ENCODE assay signal across 8 mouse cellular contexts in genomic region chr5:99906181-99906956, GRCm38 (mm10). TPM values are rescaled to one million over a fixed set of nuclear protein-coding genes. Genes with fewer than 3 reads are reported as not detected.
A peak's percentile ranks its signal among the peaks of the same experiment; 100 is the strongest.
DNase-seq lines count a peak whose midpoint lies in the region; ATAC-seq lines count a peak whose summit lies in the region.

Gene Vamp9 (plus strand): TSS chr5:99906254.

- peak within 1 kb of the TSS; percentile 70 for H3K4me3 ChIP-seq in embryonic facial prominence, embryonic 10.5 days
- peak within 1 kb of the TSS; percentile 59 for H3K4me3 ChIP-seq in intestine, embryonic 15.5 days (replicated peaks)

- H3K4me2 ChIP-seq in intestine, embryonic 15.5 days (replicated peaks) = peak within 1 kb of the TSS; percentile 68

- intact Hi-C loops in left cerebral cortex, postnatal 10 days (cut with DNase I) = no loop called here

- no peaks in the 10 kb centered on the region for H3K9me3 ChIP-seq in embryonic facial prominence, embryonic 10.5 days
- H3K9me3 ChIP-seq in intestine, embryonic 15.5 days = no peaks in the 10 kb centered on the region

- peak; percentile 100 for ATAC-seq in intestine, embryonic 15.5 days
- peak; percentile 97 for ATAC-seq in megakaryocyte progenitor cell, adult 5-6 weeks (replicated peaks; ENCODE audit: poor library complexity)

- peak; percentile 96 to 97 for DNase-seq in adrenal gland, postnatal 36 days
- peak; percentile 98 for DNase-seq in embryonic facial prominence, embryonic 10.5 days (ENCODE audit: low spot score)
- peak; percentile 47 for DNase-seq in gonadal fat pad, adult 2 months (ENCODE audit: low read depth)
- peak; percentile 92 to 97 for DNase-seq in left cerebral cortex, postnatal 10 days (ENCODE audit: extremely low spot score in 1 of 2, low spot score in 2 of 2)
- peak; percentile 96 to 97 for DNase-seq in right cerebral cortex, postnatal 10 days (ENCODE audit: low spot score in 2 of 2)
- DNase-seq in urinary bladder, postnatal 10 days (ENCODE audit: low spot score) = peak; percentile 92

- peak within 1 kb of the TSS; percentile 70 for H3K9ac ChIP-seq in intestine, embryonic 15.5 days

- H3K27me3 ChIP-seq in embryonic facial prominence, embryonic 10.5 days (replicated peaks; ENCODE audit: low read depth, poor library complexity, severe bottlenecking) = no peaks in the 10 kb centered on the region
- H3K27me3 ChIP-seq in intestine, embryonic 15.5 days (replicated peaks) = no peaks in the 10 kb centered on the region

- WGBS in embryonic facial prominence, embryonic 10.5 days = 5% methylated on average over 49 of the region's 49 CpGs
- 5% methylated on average over 49 of the region's 49 CpGs for WGBS in intestine, embryonic 15.5 days

- H3K27ac ChIP-seq in embryonic facial prominence, embryonic 10.5 days (replicated peaks) = peak within 1 kb of the TSS; percentile 95
- peak within 1 kb of the TSS; percentile 97 for H3K27ac ChIP-seq in intestine, embryonic 15.5 days

- H3K36me3 ChIP-seq in embryonic facial prominence, embryonic 10.5 days (replicated peaks) = no peaks in the 10 kb centered on the region
- H3K36me3 ChIP-seq in intestine, embryonic 15.5 days = no peaks in the 10 kb centered on the region

- peaks cover 3% of the 10 kb centered on the region; the same call in 1 of the 2 replicates for H3K4me1 ChIP-seq in embryonic facial prominence, embryonic 10.5 days
- H3K4me1 ChIP-seq in intestine, embryonic 15.5 days (replicated peaks) = no peaks in the 10 kb centered on the region

RNA-seq across cellular contexts. Expression of gene Vamp9, which starts in this region (rescaled TPM):
- under 1 TPM in 1 of 2 experiments, not detected in 1; 0.99 TPM for total RNA-seq in adrenal gland, postnatal 36 days (2021)
- not detected in 2 replicates for polyA plus RNA-seq in embryonic facial prominence, embryonic 10.5 days (2016; fragmentation: Nextera tagmentation; extraction: Ambion mirVana)
- polyA plus RNA-seq in gonadal fat pad, adult 2 months (2012; rRNA removed) = 0.51 and 0.53 TPM in 2 replicates
- polyA plus RNA-seq in intestine, embryonic 15.5 days (2015; fragmentation: Nextera tagmentation; extraction: Ambion mirVana) = 0.24 and 0.38 TPM in 2 replicates
- total RNA-seq in left cerebral cortex, postnatal 10 days (2021) = under 1 TPM in 1 of 2 experiments, not detected in 1; 0.51 TPM
- not detected in 2 replicates for total RNA-seq in megakaryocyte progenitor cell, adult 5-6 weeks (2015)
- total RNA-seq in megakaryocyte progenitor cell, adult 5-6 weeks (2017) = not detected in 2 replicates

Comparison
In these comparisons a context has a peak if more than half of its experiments do, and no peak if none do; other contexts are left out.
1. Peak in every context shown above with its lines: DNase-seq, ATAC-seq, H3K4me3 ChIP-seq and H3K27ac ChIP-seq.
2. Peak in DNase-seq in adrenal gland, postnatal 36 days; RNA of the gene not detected or under 1 TPM.
3. Peak in DNase-seq, H3K4me3 ChIP-seq and H3K27ac ChIP-seq in embryonic facial prominence, embryonic 10.5 days; RNA of the gene not detected or under 1 TPM.
4. Peak in DNase-seq in gonadal fat pad, adult 2 months; RNA of the gene not detected or under 1 TPM.
5. Peak in ATAC-seq, H3K4me3 ChIP-seq, H3K27ac ChIP-seq, H3K9ac ChIP-seq and H3K4me2 ChIP-seq in intestine, embryonic 15.5 days; RNA of the gene not detected or under 1 TPM.
6. Peak in DNase-seq in left cerebral cortex, postnatal 10 days; RNA of the gene not detected or under 1 TPM.
7. Peak in ATAC-seq in megakaryocyte progenitor cell, adult 5-6 weeks; RNA of the gene not detected or under 1 TPM.
8. DNase-seq: peak in every context shown above with its lines; median percentile 98 in embryonic facial prominence, embryonic 10.5 days; 96 in adrenal gland, postnatal 36 days; 96 in right cerebral cortex, postnatal 10 days; 94 in left cerebral cortex, postnatal 10 days; 92 in urinary bladder, postnatal 10 days; 47 in gonadal fat pad, adult 2 months.